Mouse (Mus musculus) C2C12 (cell line): ENCODE results near the gene Tmem62. TPM values are rescaled to one million over a fixed set of nuclear protein-coding genes. Genes with fewer than 3 reads are reported as not detected.
"Not testable (repeated sequence)": the region's sequence is repeated elsewhere in the genome, so short reads cannot be mapped to it uniquely, and the experiment has no call there.

ENCODE experiments used
- H3K27me3 ChIP-seq: one replicate; pipeline ENCODE4 v1.6.1; 2011; ENCODE audit not compliant: control insufficient read depth, insufficient read depth, insufficient read length
- H3K36me3 ChIP-seq: one replicate; pipeline ENCODE4 v1.6.1; 2011; ENCODE audit not compliant: control insufficient read depth, insufficient read depth
- H3K4me3 ChIP-seq: one replicate; pipeline ENCODE4 v1.5.1; 2011; ENCODE audit warnings: mild to moderate bottlenecking, control low read depth; ENCODE audit not compliant: poor library complexity, insufficient read depth, severe bottlenecking
- H3K79me2 ChIP-seq: one replicate; pipeline ENCODE4 v1.6.1; 2011; ENCODE audit not compliant: control insufficient read depth, insufficient read depth
- H3K79me3 ChIP-seq: one replicate; pipeline ENCODE4 v1.6.1; 2011; ENCODE audit warnings: low read depth, control low read depth
- H3ac ChIP-seq: one replicate; pipeline ENCODE3; 2011; ENCODE audit warnings: low read depth; ENCODE audit not compliant: control insufficient read depth, insufficient read length
- CEBPB ChIP-seq: IDR thresholded peaks from one replicate; pipeline ENCODE4 v1.6.1; 2011; ENCODE audit warnings: low read depth, mild to moderate bottlenecking, control low read depth, moderate library complexity
- CTCF ChIP-seq: IDR thresholded peaks from one replicate; pipeline ENCODE4 v1.5.1; 2011; ENCODE audit not compliant: control insufficient read depth, insufficient read depth, insufficient read length
- FOSL1 ChIP-seq: IDR thresholded peaks from one replicate; pipeline ENCODE4 v1.8.0; 2011; ENCODE audit warnings: mild to moderate bottlenecking, low read length; ENCODE audit not compliant: poor library complexity, insufficient read depth, severe bottlenecking
- MAX ChIP-seq: IDR thresholded peaks from one replicate; pipeline ENCODE4 v1.6.1; 2011; ENCODE audit warnings: mild to moderate bottlenecking, control low read depth
- MYOD1 ChIP-seq: IDR thresholded peaks from one replicate; pipeline ENCODE4 v1.6.1; 2011; ENCODE audit warnings: low read depth; ENCODE audit not compliant: control insufficient read depth, insufficient read length
- MYOG ChIP-seq: IDR thresholded peaks from one replicate; pipeline ENCODE4 v1.6.1; 2011; ENCODE audit not compliant: control insufficient read depth, insufficient read length; ENCODE audit errors: extremely low read depth
- USF1 ChIP-seq: IDR thresholded peaks from one replicate; pipeline ENCODE4 v1.6.1; 2011; ENCODE audit warnings: low read depth, mild to moderate bottlenecking, control low read depth, moderate library complexity
- polyA plus RNA-seq: library from polyadenylated mRNA; unstranded; fragments of >200 nt; fragmentation: generic; extraction: Trizol; gene quantifications from one replicate; pipeline ENCODE4 v1.2.1, GENCODE M21; 2012; ENCODE audit warnings: missing spikeins

Gene Tmem62
- polyA plus RNA-seq, 1 experiment: 4.9 TPM

GRCm38 (mm10) chr2:121012676-121013075 is 35.9 kb downstream of the Tmem62 start:
- H3K27me3 ChIP-seq: no peaks in the 10 kb centered on the region
- peaks cover 5% of the 10 kb centered on the region for H3K79me2 ChIP-seq
- no peak overlapping the region for H3ac ChIP-seq
- H3K36me3 ChIP-seq: peaks cover 13% of the 10 kb centered on the region
- no peaks in the 10 kb centered on the region for H3K79me3 ChIP-seq
- TF ChIP-seq FOSL1 (no peak), MAX (no peak), USF1 (no peak), MYOG (no peak), CEBPB (no peak), MYOD1 (no peak), CTCF (no peak)
- no peak overlapping the region for H3K4me3 ChIP-seq

DNA sequence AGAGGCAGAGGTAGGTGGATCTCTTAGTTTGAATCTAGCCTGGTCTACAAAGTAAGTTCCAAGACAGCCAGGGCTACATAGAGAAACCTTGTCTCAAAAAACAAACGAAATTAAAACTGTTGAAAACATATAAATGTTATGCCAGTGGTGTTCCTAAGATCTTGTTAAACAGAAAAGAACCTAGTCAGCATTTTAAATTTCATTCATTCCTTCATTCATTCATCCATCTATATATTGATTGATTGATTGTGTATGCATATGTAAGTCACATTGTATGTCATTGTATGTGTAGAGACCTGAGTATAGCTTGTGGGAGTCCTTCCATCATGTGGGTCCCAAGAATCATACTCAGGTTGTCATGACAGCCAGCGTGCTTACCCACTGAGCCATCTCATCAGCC is 38.7 kb downstream of the Tmem62 start:
- H3K79me3 ChIP-seq: no peaks in the 10 kb centered on the region
- no peak overlapping the region for H3K4me3 ChIP-seq
- no peaks in the 10 kb centered on the region for H3K79me2 ChIP-seq
- H3K36me3 ChIP-seq: peaks cover 13% of the 10 kb centered on the region
- TF ChIP-seq CEBPB: no peak
- TF ChIP-seq MAX: no peak
- TF ChIP-seq MYOG: no peak
- no peak for TF ChIP-seq MYOD1
- no peak for TF ChIP-seq FOSL1
- no peak for TF ChIP-seq USF1
- TF ChIP-seq CTCF: no peak
- H3K27me3 ChIP-seq: no peaks in the 10 kb centered on the region
- no peak overlapping the region for H3ac ChIP-seq

DNA sequence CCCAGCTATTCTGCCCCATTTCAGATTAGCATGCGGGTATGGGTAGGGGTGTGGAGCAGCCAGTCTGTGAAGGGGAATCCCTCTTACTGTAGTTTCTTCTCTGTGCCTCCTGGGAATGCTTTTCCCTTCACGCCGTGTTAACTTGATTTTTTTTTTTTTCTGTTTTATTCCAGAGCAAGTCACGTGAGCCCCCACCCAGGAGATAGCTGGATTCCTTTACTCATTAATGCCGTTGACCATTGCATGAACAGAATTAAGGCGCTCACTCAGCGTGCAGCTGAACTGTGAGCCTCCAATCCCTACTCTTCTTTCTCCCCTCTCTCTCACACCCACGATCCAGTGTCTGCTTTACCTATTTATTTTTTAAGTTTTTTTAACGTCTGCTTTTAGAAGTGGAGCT is 39.4 kb downstream of the Tmem62 start:
- no peak for TF ChIP-seq CEBPB
- TF ChIP-seq USF1: no peak
- no peak for TF ChIP-seq MYOD1
- TF ChIP-seq CTCF: no peak
- TF ChIP-seq FOSL1: no peak
- no peak for TF ChIP-seq MAX
- TF ChIP-seq MYOG: no peak

DNA sequence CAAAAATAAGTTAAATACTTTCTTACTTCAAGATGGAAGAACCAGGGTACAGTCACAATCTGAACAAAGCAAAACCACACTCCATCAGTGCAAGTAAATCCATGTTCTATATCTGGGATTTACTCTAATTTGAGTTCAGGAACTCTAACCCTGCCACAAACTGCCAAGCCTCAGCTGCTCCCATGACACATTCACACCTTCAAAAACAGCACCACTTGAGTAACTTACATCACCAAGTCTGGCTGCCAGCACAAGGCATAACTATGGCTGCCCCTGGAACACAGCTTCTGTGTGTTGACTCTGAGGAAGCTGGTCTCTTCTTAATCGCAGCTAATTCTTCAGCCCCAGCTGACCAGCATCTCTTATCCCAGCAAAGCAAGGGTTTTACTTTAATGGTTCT is 40.3 kb downstream of the Tmem62 start:
- no peaks in the 10 kb centered on the region for H3K79me2 ChIP-seq
- TF ChIP-seq MAX: no peak
- TF ChIP-seq FOSL1: no peak
- TF ChIP-seq CTCF: no peak
- TF ChIP-seq MYOG: no peak
- no peak for TF ChIP-seq MYOD1
- TF ChIP-seq USF1: no peak
- no peak for TF ChIP-seq CEBPB
- no peak overlapping the region for H3ac ChIP-seq
- no peaks in the 10 kb centered on the region for H3K79me3 ChIP-seq
- no peaks in the 10 kb centered on the region for H3K27me3 ChIP-seq
- peaks cover 10% of the 10 kb centered on the region for H3K36me3 ChIP-seq
- no peak overlapping the region for H3K4me3 ChIP-seq

More for the DNA sequence above, 39.4 kb downstream of the Tmem62 start:
- Histone ChIP-seq H3ac (no peak overlapping the region), H3K79me3 (no peaks in the 10 kb centered on the region), H3K27me3 (no peaks in the 10 kb centered on the region), H3K4me3 (no peak overlapping the region), H3K79me2 (no peaks in the 10 kb centered on the region), H3K36me3 (peaks cover 13% of the 10 kb centered on the region)

DNA sequence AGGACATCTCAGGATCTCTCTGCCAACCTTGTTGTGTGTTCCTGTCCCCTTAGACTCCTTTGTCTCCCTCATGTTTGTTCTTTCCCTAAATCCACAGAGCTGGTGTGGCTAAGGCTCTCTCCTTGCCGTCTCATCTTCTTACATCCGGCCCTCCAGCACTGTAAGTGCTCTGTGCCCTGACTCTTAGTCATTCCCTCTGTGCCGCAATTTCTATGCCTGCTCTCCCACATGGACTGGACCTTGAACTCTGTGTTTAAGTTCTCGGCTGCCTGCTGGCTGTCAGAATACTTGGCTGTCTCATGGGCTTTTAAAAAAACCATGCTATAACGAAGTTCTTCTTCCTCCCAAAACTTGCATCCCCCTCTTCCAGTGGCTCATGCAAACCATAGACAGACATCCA is 46.1 kb downstream of the Tmem62 start:
- Histone ChIP-seq H3ac (no peak overlapping the region), H3K36me3 (no peaks in the 10 kb centered on the region), H3K4me3 (no peak overlapping the region), H3K27me3 (peaks cover 21% of the 10 kb centered on the region), H3K79me3 (no peaks in the 10 kb centered on the region), H3K79me2 (no peaks in the 10 kb centered on the region)
- TF ChIP-seq MYOG (no peak), FOSL1 (no peak), CEBPB (no peak), MAX (no peak), MYOD1 (no peak), CTCF (no peak), USF1 (no peak)

DNA sequence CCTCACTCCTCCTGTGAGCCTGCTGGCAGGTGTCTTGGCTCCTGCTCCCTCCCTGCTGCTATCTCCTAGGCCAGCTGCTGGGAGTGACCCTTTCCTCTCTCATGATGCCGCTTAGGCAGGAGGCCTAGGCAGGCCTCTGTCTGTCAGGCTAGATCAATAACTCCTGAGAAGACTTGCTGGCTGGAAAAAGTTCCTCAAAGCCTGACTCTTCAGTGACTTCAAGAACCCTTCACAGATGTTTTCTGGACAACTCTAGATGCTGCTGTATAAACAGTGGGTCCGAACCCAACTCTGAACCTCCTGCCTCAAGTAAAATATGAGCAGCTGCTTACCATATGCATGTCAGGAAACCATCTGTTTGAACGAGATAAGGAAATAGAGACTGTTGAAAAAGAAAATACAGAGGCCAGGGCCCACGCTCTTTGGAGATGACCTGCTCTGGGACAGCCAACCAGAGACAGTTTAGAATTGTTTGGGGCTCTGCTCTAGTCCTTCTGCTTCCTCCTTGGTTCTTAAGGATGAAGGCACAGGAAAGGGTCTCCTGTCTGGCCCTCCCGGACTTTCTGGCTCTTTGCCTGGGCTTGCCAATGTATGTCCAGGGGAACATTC is 60.0 kb downstream of the Tmem62 start, which contains the start of gene Epb42:
Gene Epb42 (minus strand): TSS at position 340 of the 609 bp plus-strand sequence.
- no peak for TF ChIP-seq CEBPB
- TF ChIP-seq MYOD1: no peak
- no peak for TF ChIP-seq FOSL1
- TF ChIP-seq CTCF: no peak
- TF ChIP-seq MYOG: no peak
- no peak for TF ChIP-seq USF1
- no peak for TF ChIP-seq MAX
- no peaks in the 10 kb centered on the region for H3K79me3 ChIP-seq
- H3ac ChIP-seq: no peak within 1 kb of the TSS
- H3K79me2 ChIP-seq: no peaks in the 10 kb centered on the region
- no peaks in the 10 kb centered on the region for H3K36me3 ChIP-seq
- H3K27me3 ChIP-seq: peaks cover 4% of the 10 kb centered on the region
- H3K4me3 ChIP-seq: no peak within 1 kb of the TSS

DNA sequence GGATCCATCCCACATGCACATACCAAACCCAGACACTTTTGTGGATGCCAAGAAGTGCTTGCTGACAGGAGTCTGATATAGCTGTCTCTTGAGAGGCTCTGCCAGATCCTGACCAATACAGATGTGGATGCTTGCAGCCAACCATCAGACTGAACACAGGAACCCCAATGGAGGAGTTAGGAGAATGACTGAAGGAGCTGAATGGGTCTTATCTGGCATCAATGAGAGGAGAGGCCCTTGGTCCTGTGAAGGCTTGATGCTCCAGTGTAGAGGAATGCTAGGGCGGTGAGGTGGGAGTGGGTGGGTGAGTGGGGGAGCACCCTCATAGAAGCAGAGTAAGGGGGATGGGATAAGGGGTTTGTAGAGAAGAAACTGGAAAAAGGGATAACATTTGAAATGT is 62.0 kb downstream of the Tmem62 start:
- not testable (repeated sequence) for H3K36me3 ChIP-seq, H3K4me3 ChIP-seq, H3K79me2 ChIP-seq, H3K27me3 ChIP-seq, H3K79me3 ChIP-seq, H3ac ChIP-seq
